Mouse (Mus musculus): ENCODE measurements at regions not wholly inside any gene's neighbourhood (a gene's known extent, or its start where the extent isn't known, plus 50 kb on each side); places are given as distances from the start of the nearest gene placed in this dataset.

DNA sequence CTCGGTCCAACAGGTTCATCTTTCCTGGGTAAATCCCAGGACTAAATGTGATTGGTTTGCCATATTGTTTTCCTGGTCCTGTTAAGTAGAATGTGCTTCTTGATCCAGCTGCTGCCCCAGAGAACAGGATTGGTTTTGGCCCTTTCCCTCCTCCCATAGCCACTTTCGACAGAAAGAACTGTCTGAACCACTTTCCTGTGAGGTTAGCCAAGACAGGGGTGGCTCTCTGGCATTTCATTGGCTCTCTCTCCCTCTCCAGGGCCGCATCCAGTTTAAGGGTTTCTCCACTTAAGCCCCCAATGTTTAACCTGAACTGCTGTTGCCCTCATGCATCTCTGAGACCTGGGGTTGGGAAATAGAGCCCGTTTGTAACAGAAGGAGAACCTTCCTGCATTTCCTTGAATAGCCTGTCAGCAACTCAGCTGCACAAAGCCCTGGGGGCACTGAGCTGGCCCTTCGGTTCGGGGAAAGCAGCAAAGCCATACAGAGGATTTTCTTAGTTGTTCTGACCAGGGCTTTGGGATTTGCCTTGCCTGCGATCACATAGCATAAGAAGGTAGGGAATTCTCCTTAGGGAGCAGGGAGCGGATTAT, 109.7 kb downstream of the Snx19 start:
- no peak overlapping the region for H3K4me2 ChIP-seq (ENCODE audit: low read length)
- DNase-seq (peak; percentile 19), ATAC-seq (ENCODE audit: low FRiP score, low TSS enrichment) (no peak)
- peaks cover 12% of the 10 kb centered on the region for H3K4me1 ChIP-seq (ENCODE audit: control insufficient read depth, insufficient read depth, low read length)
- no peaks in the 10 kb centered on the region for H3K9me3 ChIP-seq (ENCODE audit: control insufficient read depth, low read length)
- H3K36me3 ChIP-seq (ENCODE audit: control insufficient read depth, insufficient read depth, low read length) = no peaks in the 10 kb centered on the region
- H3K27ac ChIP-seq (replicated peaks; ENCODE audit: low read depth, low read length) = no peak overlapping the region
- WGBS = 57% methylated on average over 8 of the region's 8 CpGs
- no peak overlapping the region for H3K9ac ChIP-seq (replicated peaks; ENCODE audit: low read length)
- H3K4me3 ChIP-seq (replicated peaks; ENCODE audit: low read depth, low read length) = no peak overlapping the region
- H3K27me3 ChIP-seq (ENCODE audit: control insufficient read depth, insufficient read depth, low read length) = no peaks in the 10 kb centered on the region

- Histone ChIP-seq H3K4me3 (replicated peaks; ENCODE audit: low read depth, low read length) (no peak overlapping the region), H3K4me2 (ENCODE audit: low read length) (no peak overlapping the region)
These were observed 108.1 kb downstream of the Snx19 start for GRCm38 (mm10) chr9:30534961-30535360.

DNA sequence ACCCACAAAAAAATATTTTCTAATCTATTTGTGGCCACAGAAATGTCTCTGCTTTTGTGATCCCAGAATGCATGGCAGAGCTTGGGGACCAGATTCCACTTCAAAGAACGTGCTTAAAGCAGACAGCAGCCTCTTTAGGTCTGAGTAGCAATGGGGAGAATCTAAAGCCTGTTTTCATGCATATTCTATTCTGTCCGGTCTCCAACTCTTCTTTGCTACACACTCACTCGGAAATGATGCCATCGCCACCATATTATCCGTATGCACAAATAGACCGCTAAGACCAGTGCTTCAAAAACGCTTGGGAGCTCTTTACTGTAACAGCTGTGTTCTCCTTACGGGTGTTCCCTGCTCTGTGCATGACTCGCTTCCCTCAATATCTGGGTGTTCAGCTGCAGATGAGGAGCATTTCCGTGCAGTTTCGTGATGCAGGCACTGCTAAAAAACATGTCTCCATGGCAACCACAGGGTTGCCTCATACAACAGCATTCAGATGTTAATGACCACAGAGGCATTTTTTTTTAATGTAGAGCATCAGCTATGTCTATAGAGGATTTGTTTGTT, 107.0 kb downstream of the Snx19 start:
- Histone ChIP-seq H3K4me3 (replicated peaks; ENCODE audit: low read depth, low read length) (no peak overlapping the region), H3K4me1 (ENCODE audit: control insufficient read depth, insufficient read depth, low read length) (peaks cover 12% of the 10 kb centered on the region), H3K9ac (replicated peaks; ENCODE audit: low read length) (no peak overlapping the region), H3K4me2 (ENCODE audit: low read length) (no peak overlapping the region), H3K36me3 (ENCODE audit: control insufficient read depth, insufficient read depth, low read length) (no peaks in the 10 kb centered on the region), H3K27ac (replicated peaks; ENCODE audit: low read depth, low read length) (peak overlapping the region; percentile 60), H3K27me3 (ENCODE audit: control insufficient read depth, insufficient read depth, low read length) (no peaks in the 10 kb centered on the region), H3K9me3 (ENCODE audit: control insufficient read depth, low read length) (no peaks in the 10 kb centered on the region)
- no peak for ATAC-seq (ENCODE audit: low FRiP score, low TSS enrichment)
- peak; percentile 79 for DNase-seq
- 32% methylated on average over 11 of the region's 11 CpGs for WGBS

More at GRCm38 (mm10) chr9:30534961-30535360, 108.1 kb downstream of the Snx19 start:
- Histone ChIP-seq H3K27me3 (ENCODE audit: control insufficient read depth, insufficient read depth, low read length) (no peaks in the 10 kb centered on the region), H3K27ac (replicated peaks; ENCODE audit: low read depth, low read length) (no peak overlapping the region), H3K4me1 (ENCODE audit: control insufficient read depth, insufficient read depth, low read length) (peaks cover 12% of the 10 kb centered on the region), H3K9me3 (ENCODE audit: control insufficient read depth, low read length) (no peaks in the 10 kb centered on the region), H3K36me3 (ENCODE audit: control insufficient read depth, insufficient read depth, low read length) (no peaks in the 10 kb centered on the region), H3K9ac (replicated peaks; ENCODE audit: low read length) (no peak overlapping the region)
- DNase-seq = no peak
- no peak for ATAC-seq (ENCODE audit: low FRiP score, low TSS enrichment)
- 50% methylated on average over 4 of the region's 4 CpGs for WGBS

GRCm38 (mm10) chr9:30533091-30533779, 106.3 kb downstream of the Snx19 start:
- peak overlapping the region; percentile 60 for H3K27ac ChIP-seq (replicated peaks; ENCODE audit: low read depth, low read length)
- no peak overlapping the region for H3K9ac ChIP-seq (replicated peaks; ENCODE audit: low read length)
- no peak overlapping the region for H3K4me3 ChIP-seq (replicated peaks; ENCODE audit: low read depth, low read length)
- no peaks in the 10 kb centered on the region for H3K27me3 ChIP-seq (ENCODE audit: control insufficient read depth, insufficient read depth, low read length)
- 80% methylated on average over 9 of the region's 9 CpGs for WGBS
- no peak for ATAC-seq (ENCODE audit: low FRiP score, low TSS enrichment)
- no peaks in the 10 kb centered on the region for H3K9me3 ChIP-seq (ENCODE audit: control insufficient read depth, low read length)
- no peak for DNase-seq
- H3K4me1 ChIP-seq (ENCODE audit: control insufficient read depth, insufficient read depth, low read length) = peaks cover 12% of the 10 kb centered on the region
- H3K36me3 ChIP-seq (ENCODE audit: control insufficient read depth, insufficient read depth, low read length) = no peaks in the 10 kb centered on the region
- H3K4me2 ChIP-seq (ENCODE audit: low read length) = no peak overlapping the region

- WGBS = 84% methylated on average over 5 of the region's 5 CpGs
- no peak for DNase-seq
- H3K4me2 ChIP-seq (ENCODE audit: low read length) = no peak overlapping the region
- ATAC-seq (ENCODE audit: low FRiP score, low TSS enrichment) = no peak
- no peaks in the 10 kb centered on the region for H3K36me3 ChIP-seq (ENCODE audit: control insufficient read depth, insufficient read depth, low read length)
- no peak overlapping the region for H3K27ac ChIP-seq (replicated peaks; ENCODE audit: low read depth, low read length)
- no peak overlapping the region for H3K4me3 ChIP-seq (replicated peaks; ENCODE audit: low read depth, low read length)
- H3K4me1 ChIP-seq (ENCODE audit: control insufficient read depth, insufficient read depth, low read length) = 0 out of 2 replicates have a peak, but pooled peaks cover 5% of the 10 kb centered on the region
- H3K9ac ChIP-seq (replicated peaks; ENCODE audit: low read length) = no peak overlapping the region
- no peaks in the 10 kb centered on the region for H3K27me3 ChIP-seq (ENCODE audit: control insufficient read depth, insufficient read depth, low read length)
- no peaks in the 10 kb centered on the region for H3K9me3 ChIP-seq (ENCODE audit: control insufficient read depth, low read length)
These were observed 98.2 kb downstream of the Snx19 start for GRCm38 (mm10) chr9:30525086-30525485.

DNA sequence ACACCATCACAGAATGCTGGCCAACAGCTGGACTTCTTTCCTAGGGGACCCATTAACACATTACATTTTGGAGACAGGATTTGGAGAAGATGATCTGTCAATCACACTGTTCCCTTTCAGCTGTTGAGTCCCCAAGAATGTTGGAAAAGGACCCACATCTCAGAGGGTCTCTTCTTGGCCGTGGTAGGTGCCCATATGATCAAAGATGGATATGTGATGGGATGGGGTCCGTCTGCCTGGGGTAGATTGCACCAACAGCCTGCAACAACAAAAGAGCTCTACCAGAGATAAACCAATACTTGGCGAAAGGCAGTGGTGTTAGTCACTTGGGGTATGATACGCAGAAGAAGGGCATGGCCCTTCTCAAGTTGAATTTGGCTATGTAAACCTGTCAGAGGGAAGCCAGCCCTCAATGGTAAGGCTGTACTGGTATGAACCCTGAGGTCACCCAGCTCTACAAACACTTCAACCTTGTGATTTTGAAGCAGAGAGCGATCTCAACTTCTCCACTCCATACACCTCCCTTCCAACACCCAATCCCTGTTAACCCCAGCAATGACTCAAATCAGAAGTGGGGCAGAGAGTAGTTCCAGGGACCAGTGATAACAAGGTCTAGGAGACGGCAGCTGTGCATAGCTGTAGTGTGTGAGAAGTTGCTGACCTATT, 97.6 kb downstream of the Snx19 start:
- WGBS = 88% methylated on average over 6 of the region's 6 CpGs
- DNase-seq (no peak), ATAC-seq (ENCODE audit: low FRiP score, low TSS enrichment) (no peak)
- H3K9me3 ChIP-seq (ENCODE audit: control insufficient read depth, low read length) = no peaks in the 10 kb centered on the region
- H3K4me2 ChIP-seq (ENCODE audit: low read length) = no peak overlapping the region
- no peak overlapping the region for H3K4me3 ChIP-seq (replicated peaks; ENCODE audit: low read depth, low read length)
- 0 out of 2 replicates have a peak, but pooled peaks cover 5% of the 10 kb centered on the region for H3K4me1 ChIP-seq (ENCODE audit: control insufficient read depth, insufficient read depth, low read length)
- no peak overlapping the region for H3K9ac ChIP-seq (replicated peaks; ENCODE audit: low read length)
- H3K27ac ChIP-seq (replicated peaks; ENCODE audit: low read depth, low read length) = no peak overlapping the region
- H3K27me3 ChIP-seq (ENCODE audit: control insufficient read depth, insufficient read depth, low read length) = no peaks in the 10 kb centered on the region
- H3K36me3 ChIP-seq (ENCODE audit: control insufficient read depth, insufficient read depth, low read length) = no peaks in the 10 kb centered on the region

DNA sequence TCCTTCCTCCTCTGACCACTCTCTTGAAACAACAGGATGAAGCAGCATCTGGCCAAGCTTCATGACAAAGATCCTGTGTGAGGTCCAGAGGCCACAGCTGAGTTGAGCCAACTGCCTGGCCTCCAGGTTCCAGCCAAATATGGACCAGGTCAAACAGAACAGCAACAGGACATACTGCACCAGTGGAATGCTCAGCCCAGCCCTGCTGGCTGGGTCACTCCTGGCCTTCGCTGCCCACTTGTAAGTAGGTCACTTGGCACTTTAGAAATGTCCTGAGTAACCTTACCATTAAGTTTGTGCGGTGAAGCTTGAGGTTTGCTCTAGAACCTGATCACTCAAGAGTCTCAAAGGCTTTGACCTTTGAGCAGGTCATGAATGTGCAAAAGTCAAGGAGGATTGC, 96.9 kb downstream of the Snx19 start:
- WGBS = 92% methylated on average over 2 of the region's 2 CpGs
- no peaks in the 10 kb centered on the region for H3K9me3 ChIP-seq (ENCODE audit: control insufficient read depth, low read length)
- no peak overlapping the region for H3K4me3 ChIP-seq (replicated peaks; ENCODE audit: low read depth, low read length)
- no peak overlapping the region for H3K9ac ChIP-seq (replicated peaks; ENCODE audit: low read length)
- ATAC-seq (ENCODE audit: low FRiP score, low TSS enrichment) = no peak
- no peak overlapping the region for H3K27ac ChIP-seq (replicated peaks; ENCODE audit: low read depth, low read length)
- H3K4me2 ChIP-seq (ENCODE audit: low read length) = no peak overlapping the region
- H3K27me3 ChIP-seq (ENCODE audit: control insufficient read depth, insufficient read depth, low read length) = no peaks in the 10 kb centered on the region
- no peaks in the 10 kb centered on the region for H3K36me3 ChIP-seq (ENCODE audit: control insufficient read depth, insufficient read depth, low read length)
- H3K4me1 ChIP-seq (ENCODE audit: control insufficient read depth, insufficient read depth, low read length) = 0 out of 2 replicates have a peak, but pooled peaks cover 5% of the 10 kb centered on the region
- DNase-seq = no peak

GRCm38 (mm10) chr9:30522595-30523350, 95.9 kb downstream of the Snx19 start:
- H3K27ac ChIP-seq (replicated peaks; ENCODE audit: low read depth, low read length) = no peak overlapping the region
- H3K27me3 ChIP-seq (ENCODE audit: control insufficient read depth, insufficient read depth, low read length) = no peaks in the 10 kb centered on the region
- H3K9ac ChIP-seq (replicated peaks; ENCODE audit: low read length) = no peak overlapping the region
- 0 out of 2 replicates have a peak, but pooled peaks cover 5% of the 10 kb centered on the region for H3K4me1 ChIP-seq (ENCODE audit: control insufficient read depth, insufficient read depth, low read length)
- ATAC-seq (ENCODE audit: low FRiP score, low TSS enrichment) (no peak), DNase-seq (no peak)
- H3K36me3 ChIP-seq (ENCODE audit: control insufficient read depth, insufficient read depth, low read length) = no peaks in the 10 kb centered on the region
- H3K9me3 ChIP-seq (ENCODE audit: control insufficient read depth, low read length) = no peaks in the 10 kb centered on the region
- H3K4me2 ChIP-seq (ENCODE audit: low read length) = no peak overlapping the region
- H3K4me3 ChIP-seq (replicated peaks; ENCODE audit: low read depth, low read length) = no peak overlapping the region
- 87% methylated on average over 10 of the region's 10 CpGs for WGBS

Measured in midbrain, embryonic 14.5 days (tissue).